Mouse (Mus musculus) lung, embryonic 15.5 days (tissue): ENCODE data around the gene Gm3336. TPM values are rescaled to one million over a fixed set of nuclear protein-coding genes. Genes with fewer than 3 reads are reported as not detected.
A peak's percentile ranks its signal among the peaks of the same experiment; 100 is the strongest.

Experiments used
- ATAC-seq: fragments of 200-750 bp; cut with Nextera tagmentation; 2 replicates; pipeline ENCODE4 v1.8.0; 2017; ENCODE audit warnings: moderate number of reproducible peaks, borderline replicate concordance; ENCODE audit not compliant: low FRiP score, low TSS enrichment; ENCODE audit errors: extremely low read depth
- H3K27ac ChIP-seq: fragments of 300-500 bp; sonication (generic); 2 replicates; pipeline ENCODE4 v1.5.1; 2015; ENCODE audit warnings: moderate library complexity, mild to moderate bottlenecking, inconsistent platforms
- H3K27me3 ChIP-seq: fragments of 300-500 bp; sonication (generic); 2 replicates; pipeline ENCODE4 v1.6.1; 2015; ENCODE audit warnings: inconsistent platforms
- H3K36me3 ChIP-seq: fragments of 300-500 bp; sonication (generic); 2 replicates; pipeline ENCODE4 v1.6.1; 2015; ENCODE audit warnings: inconsistent platforms
- H3K4me1 ChIP-seq: fragments of 300-500 bp; sonication (generic); 2 replicates; pipeline ENCODE4 v1.6.1; 2015; ENCODE audit warnings: inconsistent platforms
- H3K4me2 ChIP-seq: fragments of 300-500 bp; sonication (generic); 2 replicates; pipeline ENCODE4 v1.6.1; 2015; ENCODE audit warnings: inconsistent platforms, mild to moderate bottlenecking, moderate library complexity
- H3K4me3 ChIP-seq: fragments of 300-500 bp; sonication (generic); 2 replicates; pipeline ENCODE4 v1.5.1; 2015; ENCODE audit warnings: mild to moderate bottlenecking, inconsistent platforms
- H3K9ac ChIP-seq: fragments of 300-500 bp; sonication (generic); 2 replicates; pipeline ENCODE4 v1.6.1; 2015; ENCODE audit warnings: inconsistent platforms
- H3K9me3 ChIP-seq: fragments of 300-500 bp; sonication (generic); 2 replicates; pipeline ENCODE4 v1.6.1; 2016; ENCODE audit warnings: inconsistent platforms
- WGBS: fragments of 180-500 bp; shearing (Covaris S2); methylation state at CpG from one replicate; pipeline ENCODE4 v1.1.7; 2015; 5-methylcytosine and 5-hydroxymethylcytosine counted together
- polyA plus RNA-seq: library from polyadenylated mRNA; unstranded; fragments of >200 nt; fragmentation: Nextera tagmentation; extraction: Ambion mirVana; gene quantifications from 2 replicates; pipeline ENCODE4 v1.2.1, GENCODE M21; 2015

Gm3336 gene
- polyA plus RNA-seq, 1 experiment from 2014 or later = not detected

- Histone ChIP-seq H3K27me3 (peaks cover 1% of the 10 kb centered on the region; the same call in 1 of the 2 replicates), H3K9ac (peak within 1 kb of the TSS; percentile 72), H3K9me3 (no peaks in the 10 kb centered on the region), H3K27ac (peak within 1 kb of the TSS; percentile 78), H3K4me3 (peak within 1 kb of the TSS; percentile 60), H3K36me3 (no peaks in the 10 kb centered on the region), H3K4me1 (peaks cover 41% of the 10 kb centered on the region), H3K4me2 (peak within 1 kb of the TSS; percentile 96)
- WGBS = 7% methylated on average over 37 of the region's 37 CpGs
- peak; percentile 96 for ATAC-seq
Measured at GRCm38 (mm10) chr8:70754043-70754870, 35.9 kb downstream of the Gm3336 start, which contains the start of gene Rab3a. Gene Rab3a (plus strand): TSS chr8:70754679.

GRCm38 (mm10) chr8:70754871-70755660, 36.7 kb downstream of the Gm3336 start:
- Histone ChIP-seq H3K4me2 (peak overlapping the region; percentile 96), H3K36me3 (no peaks in the 10 kb centered on the region), H3K27ac (peak overlapping the region; percentile 34; the same call in 1 of the 2 replicates), H3K27me3 (no peaks in the 10 kb centered on the region), H3K9ac (peak overlapping the region; percentile 72), H3K4me3 (peak overlapping the region; percentile 60), H3K4me1 (peaks cover 48% of the 10 kb centered on the region), H3K9me3 (no peaks in the 10 kb centered on the region)
- WGBS = 12% methylated on average over 50 of the region's 50 CpGs
- peak; percentile 1; the same call in 1 of the 2 replicates for ATAC-seq

- no peak overlapping the region for H3K9ac ChIP-seq
- no peaks in the 10 kb centered on the region for H3K27me3 ChIP-seq
- no peaks in the 10 kb centered on the region for H3K36me3 ChIP-seq
- 81% methylated on average over 24 of the region's 24 CpGs for WGBS
- peak overlapping the region; percentile 60; the same call in 1 of the 2 replicates for H3K4me3 ChIP-seq
- H3K27ac ChIP-seq = no peak overlapping the region
- no peaks in the 10 kb centered on the region for H3K9me3 ChIP-seq
- peaks cover 52% of the 10 kb centered on the region for H3K4me1 ChIP-seq
- H3K4me2 ChIP-seq = peak overlapping the region; percentile 96
- ATAC-seq = no peak
Measured at GRCm38 (mm10) chr8:70755661-70756475, 37.5 kb downstream of the Gm3336 start.

- Histone ChIP-seq H3K4me2 (no peak overlapping the region), H3K4me1 (peaks cover 57% of the 10 kb centered on the region), H3K27ac (no peak overlapping the region), H3K9me3 (no peaks in the 10 kb centered on the region), H3K27me3 (no peaks in the 10 kb centered on the region), H3K4me3 (no peak overlapping the region), H3K9ac (no peak overlapping the region), H3K36me3 (no peaks in the 10 kb centered on the region)
- ATAC-seq = no peak
- 94% methylated on average over 6 of the region's 6 CpGs for WGBS
Measured at GRCm38 (mm10) chr8:70756476-70757040, 38.2 kb downstream of the Gm3336 start.

- H3K9me3 ChIP-seq = no peaks in the 10 kb centered on the region
- no peak for ATAC-seq
- H3K4me1 ChIP-seq = peaks cover 50% of the 10 kb centered on the region
- no peak overlapping the region for H3K27ac ChIP-seq
- H3K4me3 ChIP-seq = no peak overlapping the region
- 68% methylated on average over 22 of the region's 22 CpGs for WGBS
- no peaks in the 10 kb centered on the region for H3K36me3 ChIP-seq
- H3K9ac ChIP-seq = no peak overlapping the region
- no peak overlapping the region for H3K4me2 ChIP-seq
- H3K27me3 ChIP-seq = no peaks in the 10 kb centered on the region
Measured at GRCm38 (mm10) chr8:70757523-70758307, 39.4 kb downstream of the Gm3336 start.

GRCm38 (mm10) chr8:70758308-70758615, 39.9 kb downstream of the Gm3336 start:
- ATAC-seq = no peak

GRCm38 (mm10) chr8:70758616-70759561, 40.5 kb downstream of the Gm3336 start:
- no peak overlapping the region for H3K4me2 ChIP-seq
- ATAC-seq = no peak

More at GRCm38 (mm10) chr8:70758308-70758615, 39.9 kb downstream of the Gm3336 start:
- H3K9me3 ChIP-seq = no peaks in the 10 kb centered on the region
- H3K9ac ChIP-seq = no peak overlapping the region
- H3K4me3 ChIP-seq = no peak overlapping the region
- H3K4me1 ChIP-seq = peaks cover 44% of the 10 kb centered on the region
- H3K4me2 ChIP-seq = no peak overlapping the region
- H3K36me3 ChIP-seq = no peaks in the 10 kb centered on the region
- 78% methylated on average over 7 of the region's 7 CpGs for WGBS
- no peaks in the 10 kb centered on the region for H3K27me3 ChIP-seq
- H3K27ac ChIP-seq = no peak overlapping the region

GRCm38 (mm10) chr8:70760350-70760749, 42.0 kb downstream of the Gm3336 start:
- H3K4me3 ChIP-seq = peak overlapping the region; percentile 56

More at GRCm38 (mm10) chr8:70758616-70759561, 40.5 kb downstream of the Gm3336 start:
- H3K4me3 ChIP-seq = no peak overlapping the region
- H3K27ac ChIP-seq = no peak overlapping the region
- no peaks in the 10 kb centered on the region for H3K9me3 ChIP-seq
- H3K27me3 ChIP-seq = no peaks in the 10 kb centered on the region
- no peaks in the 10 kb centered on the region for H3K36me3 ChIP-seq
- 58% methylated on average over 19 of the region's 19 CpGs for WGBS
- peaks cover 40% of the 10 kb centered on the region for H3K4me1 ChIP-seq
- H3K9ac ChIP-seq = no peak overlapping the region

GRCm38 (mm10) chr8:70760775-70761406, 42.5 kb downstream of the Gm3336 start, which contains the start of gene Mpv17l2:
Gene Mpv17l2 (minus strand): TSS chr8:70760946.
- peak within 1 kb of the TSS; percentile 56 for H3K4me3 ChIP-seq
- peak within 1 kb of the TSS; percentile 90 for H3K4me2 ChIP-seq
- H3K27me3 ChIP-seq = no peaks in the 10 kb centered on the region
- peak within 1 kb of the TSS; percentile 59 for H3K9ac ChIP-seq
- peaks cover 36% of the 10 kb centered on the region for H3K4me1 ChIP-seq
- peak; percentile 95 for ATAC-seq
- no peaks in the 10 kb centered on the region for H3K36me3 ChIP-seq
- H3K9me3 ChIP-seq = no peaks in the 10 kb centered on the region
- WGBS = under 1% methylated on average over 55 of the region's 55 CpGs
- peak within 1 kb of the TSS; percentile 72 for H3K27ac ChIP-seq

More at GRCm38 (mm10) chr8:70760350-70760749, 42.0 kb downstream of the Gm3336 start:
- Histone ChIP-seq H3K4me2 (peak overlapping the region; percentile 90), H3K27me3 (no peaks in the 10 kb centered on the region), H3K9ac (peak overlapping the region; percentile 59), H3K27ac (peak overlapping the region; percentile 72), H3K36me3 (no peaks in the 10 kb centered on the region), H3K9me3 (no peaks in the 10 kb centered on the region), H3K4me1 (peaks cover 34% of the 10 kb centered on the region)
- no peak for ATAC-seq
- under 1% methylated on average over 22 of the region's 22 CpGs for WGBS
